Mouse (Mus musculus) MEL (cell line): ENCODE results near the gene Zbtb1. TPM values are rescaled to one million over a fixed set of nuclear protein-coding genes. Genes with fewer than 3 reads are reported as not detected.

Experiments
- DNase-seq: peaks from one replicate; pipeline ENCODE4 v3.0.0; 2011; ENCODE audit warnings: low read depth, low spot score
- H3K27ac ChIP-seq: 2 replicates; pipeline ENCODE4 v1.5.1; 2012; ENCODE audit warnings: low read depth, mild to moderate bottlenecking, control low read depth, low read length, moderate library complexity; ENCODE audit not compliant: control insufficient read depth
- H3K27me3 ChIP-seq, 2 experiments: fragments of 150-350 bp in 1 of 2; sonication (generic) in 1 of 2; 2 replicates each; pipeline ENCODE4 v1.6.1; 2012; ENCODE audit warnings: low read length in 2 of 2, mild to moderate bottlenecking in 2 of 2, improper control_type of control experiment in 1 of 2, moderate library complexity in 1 of 2; ENCODE audit not compliant: insufficient read depth in 2 of 2, control insufficient read depth in 1 of 2
- H3K36me3 ChIP-seq, 2 experiments: 2 replicates each; pipeline ENCODE4 v1.6.1; 2012 to 2014; ENCODE audit warnings: low read length in 2 of 2, improper control_type of control experiment in 1 of 2, inconsistent platforms in 1 of 2, mild to moderate bottlenecking in 1 of 2; ENCODE audit not compliant: insufficient read depth in 2 of 2, control insufficient read depth in 1 of 2
- H3K4me1 ChIP-seq, 2 experiments: fragments of 150-350 bp in 1 of 2; sonication (generic) in 1 of 2; 2 replicates each; pipeline ENCODE4 v1.6.1; 2012; ENCODE audit warnings: low read length in 2 of 2, improper control_type of control experiment in 1 of 2, mild to moderate bottlenecking in 1 of 2; ENCODE audit not compliant: insufficient read depth in 2 of 2, control insufficient read depth in 1 of 2
- H3K4me3 ChIP-seq, 2 experiments: fragments of 150-350 bp in 1 of 2; sonication (generic) in 1 of 2; 2 replicates each; pipeline ENCODE4 v1.5.1; 2012; ENCODE audit warnings: low read depth in 2 of 2, low read length in 2 of 2, mild to moderate bottlenecking in 2 of 2, moderate library complexity in 2 of 2, control low read depth in 1 of 2, improper control_type of control experiment in 1 of 2; ENCODE audit not compliant: control insufficient read depth in 1 of 2, insufficient read depth in 1 of 2
- H3K79me2 ChIP-seq: 2 replicates; pipeline ENCODE4 v1.6.1; 2012; ENCODE audit warnings: mild to moderate bottlenecking, low read length, moderate library complexity; ENCODE audit not compliant: control insufficient read depth, poor library complexity, insufficient read depth
- H3K9ac ChIP-seq: 2 replicates; pipeline ENCODE4 v1.6.1; 2012; ENCODE audit warnings: low read depth, mild to moderate bottlenecking, control low read depth, low read length, moderate library complexity; ENCODE audit not compliant: control insufficient read depth, poor library complexity, severe bottlenecking
- H3K9me3 ChIP-seq: fragments of 150-350 bp; sonication (generic); replicated peaks from 2 replicates; pipeline ENCODE4 v1.6.1; 2012; ENCODE audit warnings: mild to moderate bottlenecking, low read length, improper control_type of control experiment, moderate library complexity; ENCODE audit not compliant: insufficient read depth
- BHLHE40 ChIP-seq: IDR thresholded peaks from 2 replicates; pipeline ENCODE4 v1.6.1; 2012; ENCODE audit warnings: low read depth, mild to moderate bottlenecking, inconsistent platforms, low read length, improper control_type of control experiment, borderline replicate concordance
- CHD2 ChIP-seq: IDR thresholded peaks from 2 replicates; pipeline ENCODE4 v1.6.1; 2011; ENCODE audit warnings: low read length, improper control_type of control experiment
- ELF1 ChIP-seq: IDR thresholded peaks from 2 replicates; pipeline ENCODE4 v1.6.1; 2014; ENCODE audit warnings: low read depth, mild to moderate bottlenecking, inconsistent platforms, low read length, improper control_type of control experiment, moderate library complexity
- EP300 ChIP-seq, 2 experiments: IDR thresholded peaks; 2 replicates each; pipeline ENCODE4 v1.6.1; 2011; ENCODE audit warnings: improper control_type of control experiment in 2 of 2, low read length in 2 of 2, low read depth in 1 of 2, mild to moderate bottlenecking in 1 of 2
- HCFC1 ChIP-seq: IDR thresholded peaks from 2 replicates; pipeline ENCODE4 v1.6.1; 2012; ENCODE audit warnings: low read depth, mild to moderate bottlenecking, inconsistent platforms, low read length, improper control_type of control experiment, moderate library complexity
- JUND ChIP-seq: IDR thresholded peaks from 2 replicates; pipeline ENCODE4 v1.6.1; 2011; ENCODE audit warnings: low read depth, mild to moderate bottlenecking, improper control_type of control experiment, low read length
- KAT2A ChIP-seq: conservative IDR thresholded peaks from 2 replicates; pipeline ENCODE4 v1.6.1; 2012; ENCODE audit warnings: low read depth, low read length, improper control_type of control experiment, inconsistent platforms
- MAX ChIP-seq: IDR thresholded peaks from 2 replicates; pipeline ENCODE4 v1.6.1; 2011; ENCODE audit warnings: low read length, improper control_type of control experiment
- MAZ ChIP-seq: IDR thresholded peaks from 2 replicates; pipeline ENCODE4 v1.6.1; 2012; ENCODE audit warnings: low read depth, mild to moderate bottlenecking, inconsistent platforms, low read length, improper control_type of control experiment
- MEF2A ChIP-seq: IDR thresholded peaks from 2 replicates; pipeline ENCODE4 v1.6.1; 2014; ENCODE audit warnings: low read depth, mild to moderate bottlenecking, inconsistent platforms, low read length, improper control_type of control experiment; ENCODE audit not compliant: poor library complexity, insufficient replicate concordance, severe bottlenecking; ENCODE audit errors: extremely low read depth
- MXI1 ChIP-seq: IDR thresholded peaks from 2 replicates; pipeline ENCODE4 v1.6.1; 2011; ENCODE audit warnings: mild to moderate bottlenecking, low read depth, low read length, improper control_type of control experiment
- MYB ChIP-seq: IDR thresholded peaks from 2 replicates; pipeline ENCODE4 v1.6.1; 2011; ENCODE audit warnings: mild to moderate bottlenecking, low read depth, low read length, improper control_type of control experiment
- NELFE ChIP-seq: IDR thresholded peaks from 2 replicates; pipeline ENCODE4 v1.6.1; 2011; ENCODE audit warnings: low read depth, low read length, improper control_type of control experiment
- NRF1 ChIP-seq: IDR thresholded peaks from 2 replicates; pipeline ENCODE4 v1.6.1; 2014; ENCODE audit warnings: low read depth, mild to moderate bottlenecking, inconsistent platforms, low read length, improper control_type of control experiment, moderate library complexity; ENCODE audit not compliant: poor library complexity, insufficient read depth, severe bottlenecking
- POLR2A ChIP-seq, 2 experiments: IDR thresholded peaks; 2 replicates each; pipeline ENCODE4 v1.6.1; 2011 to 2012; ENCODE audit warnings: low read length in 2 of 2, mild to moderate bottlenecking in 2 of 2, control low read depth in 1 of 2, improper control_type of control experiment in 1 of 2, low read depth in 1 of 2, moderate library complexity in 1 of 2; ENCODE audit not compliant: control insufficient read depth in 1 of 2, insufficient read depth in 1 of 2, poor library complexity in 1 of 2
- POLR2AphosphoS2 ChIP-seq: IDR thresholded peaks from 2 replicates; pipeline ENCODE4 v1.6.1; 2011; ENCODE audit warnings: low read length, improper control_type of control experiment
- POLR2AphosphoS5 ChIP-seq: IDR thresholded peaks from 2 replicates; pipeline ENCODE4 v1.6.1; 2012; ENCODE audit warnings: low read depth, borderline replicate concordance, mild to moderate bottlenecking, inconsistent platforms, low read length, moderate library complexity, mixed read lengths
- RAD21 ChIP-seq: IDR thresholded peaks from 2 replicates; pipeline ENCODE4 v1.6.1; 2011; ENCODE audit warnings: mild to moderate bottlenecking, low read depth, low read length, improper control_type of control experiment
- SIN3A ChIP-seq: IDR thresholded peaks from 2 replicates; pipeline ENCODE4 v1.6.1; 2012; ENCODE audit warnings: low read length, improper control_type of control experiment, inconsistent platforms
- TBP ChIP-seq: IDR thresholded peaks from 2 replicates; pipeline ENCODE4 v1.8.0; 2011; ENCODE audit warnings: low read depth, low read length, improper control_type of control experiment
- TCF12 ChIP-seq: IDR thresholded peaks from 2 replicates; pipeline ENCODE4 v1.6.1; 2014; ENCODE audit warnings: low read depth, mild to moderate bottlenecking, inconsistent platforms, low read length, improper control_type of control experiment, moderate library complexity
- UBTF ChIP-seq: IDR thresholded peaks from 2 replicates; pipeline ENCODE4 v1.6.1; 2012; ENCODE audit warnings: low read depth, mild to moderate bottlenecking, inconsistent platforms, low read length, improper control_type of control experiment, moderate library complexity, borderline replicate concordance; ENCODE audit not compliant: insufficient read depth
- USF2 ChIP-seq, 2 experiments: IDR thresholded peaks; 2 replicates each; pipeline ENCODE4 v1.6.1; 2011 to 2012; ENCODE audit warnings: improper control_type of control experiment in 2 of 2, low read length in 2 of 2, borderline replicate concordance in 1 of 2, inconsistent platforms in 1 of 2, low read depth in 1 of 2, mild to moderate bottlenecking in 1 of 2; ENCODE audit not compliant: insufficient read depth in 1 of 2
- ZC3H11A ChIP-seq: IDR thresholded peaks from 2 replicates; pipeline ENCODE4 v1.6.1; 2012; ENCODE audit warnings: low read depth, mild to moderate bottlenecking, inconsistent platforms, low read length, improper control_type of control experiment
- ZMIZ1 ChIP-seq: IDR thresholded peaks from 2 replicates; pipeline ENCODE4 v1.6.1; 2012; ENCODE audit warnings: low read depth, mild to moderate bottlenecking, inconsistent platforms, low read length, improper control_type of control experiment, moderate library complexity
- polyA plus RNA-seq, 2 experiments: library from polyadenylated mRNA; stranded (reverse) in 1 of 2; unstranded in 1 of 2; fragments of >175 nt in 1 of 2; fragments of >200 nt in 1 of 2; gene quantifications; 2 replicates each; pipeline versions ENCODE4 v1.2.1 to v1.2.4; 2012; ENCODE audit warnings: low replicate concordance in 2 of 2, low read depth in 1 of 2; ENCODE audit not compliant: insufficient read length in 2 of 2, insufficient read depth in 1 of 2, missing spikeins in 1 of 2
- total RNA-seq: library from RNA; depleted of rRNA; stranded (reverse); fragments of 300-350 nt; gene quantifications from 2 replicates; pipeline ENCODE4 v1.2.3, GENCODE M21; 2012

The Zbtb1 gene
- total and polyA plus RNA-seq, 3 experiments, result 5.1 to 7.0 TPM; not detected in 1

GRCm38 (mm10) chr12:76403886-76404537 lies 33.9 kb downstream of the Zbtb1 start, which contains the start of gene Hspa2:
TSS of gene Hspa2 (plus strand) at chr12:76404176.
- peak within 1 kb of the TSS; percentile 70 for H3K9ac ChIP-seq
- H3K27ac ChIP-seq, result peak within 1 kb of the TSS; percentile 67
- H3K36me3 ChIP-seq, result peaks cover 0 to 5% of the 10 kb centered on the region in 2 experiments; a peak in 1 of 4 replicates
- H3K27me3 ChIP-seq, result no peaks in the 10 kb centered on the region
- TF ChIP-seq MAZ (no peak; the same call in 1 of the 2 replicates), BHLHE40 (no peak), POLR2A (IDR thresholded peaks at IDR 0.05; ENCODE audit: control insufficient read depth in 1 of 2, insufficient read depth in 1 of 2, low read depth in 1 of 2, low read length in 2 of 2, poor library complexity in 1 of 2) (peak; percentile 73 to 93), CHD2 (peak; percentile 72), MXI1 (peak; percentile 58), ZC3H11A (no peak), JUND (no peak), SIN3A (peak; percentile 67), TBP (peak; percentile 95), UBTF (no peak), ELF1 (peak; percentile 48; the same call in 1 of the 2 replicates), MEF2A (no peak), POLR2AphosphoS2 (peak; percentile 63; the same call in 1 of the 2 replicates), NRF1 (0 out of 2 replicates have a peak, but pooled peaks have one; percentile 21), NELFE (peak; percentile 85), HCFC1 (peak; percentile 48; the same call in 1 of the 2 replicates), MAX (0 out of 2 replicates have a peak, but pooled peaks have one; percentile 48), KAT2A (no peak), POLR2AphosphoS5 (no peak), RAD21 (no peak), ZMIZ1 (peak; percentile 81), MYB (peak; percentile 12; the same call in 1 of the 2 replicates), EP300 (IDR thresholded peaks at IDR 0.05; ENCODE audit: low read depth in 1 of 2, low read length in 2 of 2) (peak in 1 of 2 experiments; percentile 27; a peak in 2 of 4 replicates), TCF12 (peak; percentile 58; the same call in 1 of the 2 replicates), USF2 (IDR thresholded peaks at IDR 0.05; ENCODE audit: borderline replicate concordance in 1 of 2, insufficient read depth in 1 of 2, low read depth in 1 of 2, low read length in 2 of 2) (no peak)
- H3K79me2 ChIP-seq, result no peaks in the 10 kb centered on the region; the same call in 1 of the 2 replicates
- DNase-seq, result peak; percentile 99
- H3K4me3 ChIP-seq, result peak within 1 kb of the TSS; percentile 68 to 91
- H3K4me1 ChIP-seq, result peaks cover 2 to 3% of the 10 kb centered on the region in 2 experiments; a peak in 1 of 4 replicates
- H3K9me3 ChIP-seq, result no peaks in the 10 kb centered on the region
